21 mouse cellular contexts compared by ENCODE assay signal in genomic region chr5:151133744-151134143, GRCm38 (mm10).
DNase-seq lines count a peak whose midpoint lies in the region; ATAC-seq and TF ChIP-seq lines count a peak whose summit lies in the region.
"Had no signal": no experiment of that assay in that cellular context is flagged by ENCODE, and none has a peak within 500 bp of the region (broad histone marks: within the 10 kb centered on the region; RNA-seq: fewer than 3 reads in every experiment).

No protein-coding gene starts in this region.

- ATAC-seq in intestine, embryonic 15.5 days = peak; percentile 55; the same call in 1 of the 2 replicates
- ATAC-seq in intestine, postnatal 0 days = no peak
- ATAC-seq in intestine, embryonic 16.5 days = peak; percentile 37; the same call in 1 of the 2 replicates
- ATAC-seq: activated CD4-positive, CD25-positive, alpha-beta regulatory T cell, adult 4 months; forebrain, embryonic 13.5 days; forebrain, embryonic 15.5 days; forebrain, postnatal 0 days; Patski had no signal

- 86% methylated on average over 14 of the region's 14 CpGs for WGBS in intestine, embryonic 15.5 days
- WGBS in intestine, postnatal 0 days = 91% methylated on average over 14 of the region's 14 CpGs
- WGBS in intestine, embryonic 16.5 days = 88% methylated on average over 14 of the region's 14 CpGs

- no peak overlapping the region for H3K4me3 ChIP-seq in intestine, embryonic 15.5 days (replicated peaks)
- H3K4me3 ChIP-seq in intestine, postnatal 0 days (ENCODE audit: low read depth, low read length) = no peak overlapping the region
- H3K4me3 ChIP-seq in CH12.LX (replicated peaks in 1 of 3; ENCODE audit: low read depth in 2 of 3, low read length in 2 of 3, poor library complexity in 1 of 3) = no peak overlapping the region
- no peak overlapping the region for H3K4me3 ChIP-seq in intestine, embryonic 16.5 days (ENCODE audit: low read length)
- H3K4me3 ChIP-seq: embryonic facial prominence, embryonic 10.5 days; embryonic facial prominence, embryonic 12.5 days; forebrain, embryonic 13.5 days; forebrain, embryonic 15.5 days had no signal

- H3K4me2 ChIP-seq in intestine, embryonic 15.5 days (replicated peaks) = no peak overlapping the region
- no peak overlapping the region for H3K4me2 ChIP-seq in intestine, postnatal 0 days (replicated peaks; ENCODE audit: low read depth)
- H3K4me2 ChIP-seq in CH12.LX (ENCODE audit: insufficient read depth, low read depth, poor library complexity, severe bottlenecking) = no peak overlapping the region
- H3K4me2 ChIP-seq in intestine, embryonic 16.5 days (ENCODE audit: low read depth, low read length) = no peak overlapping the region
- H3K4me2 ChIP-seq: embryonic facial prominence, embryonic 12.5 days; forebrain, embryonic 13.5 days; forebrain, embryonic 15.5 days had no signal

- no peaks in the 10 kb centered on the region for H3K36me3 ChIP-seq in intestine, embryonic 15.5 days
- no peaks in the 10 kb centered on the region for H3K36me3 ChIP-seq in intestine, postnatal 0 days (ENCODE audit: control insufficient read depth, insufficient read depth)
- no peaks in the 10 kb centered on the region for H3K36me3 ChIP-seq in CH12.LX (replicated peaks in 1 of 2; ENCODE audit: control insufficient read depth in 1 of 2, insufficient read depth in 1 of 2, low read length in 1 of 2)
- H3K36me3 ChIP-seq in intestine, embryonic 16.5 days (ENCODE audit: control insufficient read depth, insufficient read depth, low read length) = no peaks in the 10 kb centered on the region
- H3K36me3 ChIP-seq: embryonic facial prominence, embryonic 10.5 days; embryonic facial prominence, embryonic 12.5 days; forebrain, embryonic 15.5 days; G1E had no signal

- H3K79me2 ChIP-seq in CH12.LX (replicated peaks; ENCODE audit: control insufficient read depth, extremely low read depth, insufficient read depth, poor library complexity, severe bottlenecking) = no peaks in the 10 kb centered on the region

- no peak for TF ChIP-seq POLR2A in CH12.LX (IDR thresholded peaks at IDR 0.05; ENCODE audit: low read depth, low read length)

- H3K27ac ChIP-seq in intestine, embryonic 15.5 days = no peak overlapping the region
- no peak overlapping the region for H3K27ac ChIP-seq in intestine, postnatal 0 days (ENCODE audit: low read depth, low read length)
- peak overlapping the region; percentile 0; the same call in 1 of the 2 replicates for H3K27ac ChIP-seq in CH12.LX (ENCODE audit: insufficient read depth, low read depth)
- no peak overlapping the region for H3K27ac ChIP-seq in intestine, embryonic 16.5 days (ENCODE audit: low read length)
- H3K27ac ChIP-seq: embryonic facial prominence, embryonic 10.5 days; embryonic facial prominence, embryonic 12.5 days; forebrain, embryonic 13.5 days; forebrain, embryonic 15.5 days had no signal

- dilution Hi-C loops in CH12.LX (cut with MboI; ENCODE audit: extremely low pct_ligation_motif_present, extremely low pct_unique_long_range_greater_than_20kb, low sequenced_read_pairs) = no loop called here

- no peaks in the 10 kb centered on the region for H3K27me3 ChIP-seq in intestine, embryonic 15.5 days (replicated peaks)
- H3K27me3 ChIP-seq in intestine, postnatal 0 days (replicated peaks; ENCODE audit: control insufficient read depth, insufficient read depth, low read length) = no peaks in the 10 kb centered on the region
- no peaks in the 10 kb centered on the region for H3K27me3 ChIP-seq in CH12.LX (replicated peaks)
- H3K27me3 ChIP-seq in intestine, embryonic 16.5 days (replicated peaks; ENCODE audit: control insufficient read depth, insufficient read depth, low read length) = no peaks in the 10 kb centered on the region
- H3K27me3 ChIP-seq: embryonic facial prominence, embryonic 12.5 days; forebrain, embryonic 13.5 days; forebrain, embryonic 15.5 days; Patski had no signal

- no peak for DNase-seq in CH12.LX (ENCODE audit: extremely low read depth)
- DNase-seq in adrenal gland, postnatal 25 days = no peak
- no peak for DNase-seq in cerebellum, adult 11-12 months
- DNase-seq: adrenal gland, adult 8-10 months; adrenal gland, postnatal 14 days; cerebellum, adult 11 months; cerebellum, adult 2 months; cerebellum, adult 9-10 months; cerebellum, postnatal 10 days; cerebellum, postnatal 25 days; forebrain, postnatal 0 days had no signal

- no peaks in the 10 kb centered on the region for H3K9me3 ChIP-seq in intestine, embryonic 15.5 days
- no peaks in the 10 kb centered on the region for H3K9me3 ChIP-seq in intestine, postnatal 0 days (ENCODE audit: control insufficient read depth)
- H3K9me3 ChIP-seq in CH12.LX (replicated peaks; ENCODE audit: low read length) = peaks cover 6% of the 10 kb centered on the region
- no peaks in the 10 kb centered on the region for H3K9me3 ChIP-seq in intestine, embryonic 16.5 days (ENCODE audit: control insufficient read depth, low read length)
- H3K9me3 ChIP-seq: embryonic facial prominence, embryonic 10.5 days; embryonic facial prominence, embryonic 12.5 days; forebrain, embryonic 13.5 days; forebrain, embryonic 15.5 days had no signal

- no peak for TF ChIP-seq RAD21 in CH12.LX (IDR thresholded peaks at IDR 0.05; ENCODE audit: low read depth, low read length)

- in situ Hi-C loops in CH12.LX (cut with MboI; ENCODE audit: low pct_ligation_motif_present, low pct_unique_long_range_greater_than_20kb, low sequenced_read_pairs) = no loop called here

- no peak for TF ChIP-seq CTCF in intestine, postnatal 0 days (IDR thresholded peaks at IDR 0.05; ENCODE audit: low read depth)
- no peak for TF ChIP-seq CTCF in CH12.LX (conservative IDR thresholded peaks at IDR 0.05 in 1 of 2, IDR thresholded peaks at IDR 0.05 in 1 of 2; ENCODE audit: low read depth in 2 of 2, low read length in 2 of 2)

- no peak for TF ChIP-seq EP300 in CH12.LX (IDR thresholded peaks at IDR 0.05; ENCODE audit: low read length)

- peaks cover 11% of the 10 kb centered on the region for H3K4me1 ChIP-seq in intestine, embryonic 15.5 days (replicated peaks)
- no peaks in the 10 kb centered on the region for H3K4me1 ChIP-seq in intestine, postnatal 0 days (replicated peaks; ENCODE audit: control insufficient read depth, insufficient read depth, low read length)
- H3K4me1 ChIP-seq in CH12.LX (ENCODE audit: control insufficient read depth in 1 of 2, insufficient read depth in 2 of 2) = peaks cover 21 to 42% of the 10 kb centered on the region in 2 experiments
- 0 out of 2 replicates have a peak, but pooled peaks cover 3% of the 10 kb centered on the region for H3K4me1 ChIP-seq in intestine, embryonic 16.5 days (ENCODE audit: control insufficient read depth, insufficient read depth, low read length)
- H3K4me1 ChIP-seq: forebrain, embryonic 13.5 days; forebrain, embryonic 15.5 days had no signal

- H3K9ac ChIP-seq in intestine, embryonic 15.5 days = no peak overlapping the region
- no peak overlapping the region for H3K9ac ChIP-seq in intestine, postnatal 0 days (ENCODE audit: low read depth, low read length)
- H3K9ac ChIP-seq in CH12.LX (ENCODE audit: insufficient read depth, low read depth) = no peak overlapping the region
- H3K9ac ChIP-seq in intestine, embryonic 16.5 days (ENCODE audit: low read depth, low read length) = no peak overlapping the region
- H3K9ac ChIP-seq: embryonic facial prominence, embryonic 12.5 days; forebrain, embryonic 13.5 days; forebrain, embryonic 15.5 days; forebrain, postnatal 0 days had no signal

TF ChIP-seq in CH12.LX, 34 proteins besides CTCF, POLR2A, EP300 and RAD21:
- TF ChIP-seq USF1 (IDR thresholded peaks at IDR 0.05; ENCODE audit: low read depth, low read length) (no peak), TCF12 (IDR thresholded peaks at IDR 0.05; ENCODE audit: low read depth, low read length) (peak; percentile 17; the same call in 1 of the 2 replicates)
TF ChIP-seq in CH12.LX: peak in this region for 1.
